Mouse (Mus musculus) erythroblast, adult 5-6 weeks (primary cell): ENCODE results near the gene Zfp369. TPM values are rescaled to one million over a fixed set of nuclear protein-coding genes. Genes with fewer than 3 reads are reported as not detected.

Experiments
- total RNA-seq, 2 experiments: library from RNA; stranded (forward) in 1 of 2; stranded (reverse) in 1 of 2; fragments of 150-400 nt in 1 of 2; fragments of 200-764, 138-1000 nt in 1 of 2; gene quantifications; 2 replicates each; pipeline versions ENCODE4 v1.2.3 to v1.2.4; 2015 to 2017; ENCODE audit warnings: low replicate concordance in 2 of 2

The Zfp369 gene
- total RNA-seq, 2 experiments from 2014 or later: 10.6 to 21.6 TPM

Other genes with a start within 250 kb of the Zfp369 start
- gene Spata31d1c, start 245.8 kb upstream of the Zfp369 start, total RNA-seq (2015; ENCODE audit: low replicate concordance): not detected in 2 replicates
- gene Spata31d1c, start 245.8 kb upstream of the Zfp369 start, total RNA-seq (2017; ENCODE audit: low replicate concordance): not detected in 2 replicates
- not detected in 2 replicates for gene Prss47, start 226.1 kb upstream of the Zfp369 start, total RNA-seq (2015; ENCODE audit: low replicate concordance)
- not detected in 2 replicates for gene Prss47, start 226.1 kb upstream of the Zfp369 start, total RNA-seq (2017; ENCODE audit: low replicate concordance)
- gene Mfsd14b, start 165.8 kb upstream of the Zfp369 start, total RNA-seq (2015; ENCODE audit: low replicate concordance): 33.2 and 40.0 TPM in 2 replicates
- gene Mfsd14b, start 165.8 kb upstream of the Zfp369 start, total RNA-seq (2017; ENCODE audit: low replicate concordance): 35.5 and 43.9 TPM in 2 replicates
- gene Olfr465-ps1, start 140.7 kb upstream of the Zfp369 start, total RNA-seq (2015; ENCODE audit: low replicate concordance): not detected in 2 replicates
- not detected in 2 replicates for gene Olfr465-ps1, start 140.7 kb upstream of the Zfp369 start, total RNA-seq (2017; ENCODE audit: low replicate concordance)
- not detected in 2 replicates for gene Olfr466, start 128.6 kb upstream of the Zfp369 start, total RNA-seq (2015; ENCODE audit: low replicate concordance)
- gene Olfr466, start 128.6 kb upstream of the Zfp369 start, total RNA-seq (2017; ENCODE audit: low replicate concordance): 0.28 TPM in 1 of 2 replicates, not detected in the other
- gene Nlrp4f, start 72.8 kb upstream of the Zfp369 start, total RNA-seq (2015; ENCODE audit: low replicate concordance): not detected in 2 replicates
- gene Nlrp4f, start 72.8 kb upstream of the Zfp369 start, total RNA-seq (2017; ENCODE audit: low replicate concordance): not detected in 2 replicates
- not detected in 2 replicates for gene Gm10775, start 19.3 kb upstream of the Zfp369 start, total RNA-seq (2015; ENCODE audit: low replicate concordance)
- gene Gm10775, start 19.3 kb upstream of the Zfp369 start, total RNA-seq (2017; ENCODE audit: low replicate concordance): not detected in 2 replicates
- gene Gm10139, start 233.9 kb downstream of the Zfp369 start, total RNA-seq (2015; ENCODE audit: low replicate concordance): not detected in 2 replicates
- gene Gm10139, start 233.9 kb downstream of the Zfp369 start, total RNA-seq (2017; ENCODE audit: low replicate concordance): not detected in 2 replicates